Mouse (Mus musculus) cerebellum, adult 11-12 months (tissue): ENCODE measurements around the gene Vkorc1l1.

Source experiments
- DNase-seq: peaks from one replicate; pipeline ENCODE4 v3.0.0; 2022

The Vkorc1l1 gene

DNA sequence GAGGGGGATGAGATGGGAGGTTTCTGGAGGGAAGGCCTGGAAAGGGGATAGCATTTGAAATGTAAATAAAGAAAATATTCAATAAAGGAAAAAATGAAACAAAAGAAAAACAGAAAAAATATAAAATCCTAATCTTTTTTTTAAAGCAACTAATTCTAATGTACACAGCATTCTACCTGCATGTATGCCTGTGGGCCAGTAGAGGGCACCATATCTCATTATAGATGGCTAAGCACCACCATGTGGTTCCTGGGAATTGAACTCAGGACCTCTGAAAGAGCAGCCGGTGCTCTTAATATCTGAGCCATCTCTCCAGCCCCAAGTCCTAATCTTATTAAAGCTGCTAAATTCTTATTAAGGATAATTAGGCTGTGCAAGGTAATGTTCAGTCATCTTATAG is 65.6 kb downstream of the Vkorc1l1 start:
- no peak for DNase-seq

DNA sequence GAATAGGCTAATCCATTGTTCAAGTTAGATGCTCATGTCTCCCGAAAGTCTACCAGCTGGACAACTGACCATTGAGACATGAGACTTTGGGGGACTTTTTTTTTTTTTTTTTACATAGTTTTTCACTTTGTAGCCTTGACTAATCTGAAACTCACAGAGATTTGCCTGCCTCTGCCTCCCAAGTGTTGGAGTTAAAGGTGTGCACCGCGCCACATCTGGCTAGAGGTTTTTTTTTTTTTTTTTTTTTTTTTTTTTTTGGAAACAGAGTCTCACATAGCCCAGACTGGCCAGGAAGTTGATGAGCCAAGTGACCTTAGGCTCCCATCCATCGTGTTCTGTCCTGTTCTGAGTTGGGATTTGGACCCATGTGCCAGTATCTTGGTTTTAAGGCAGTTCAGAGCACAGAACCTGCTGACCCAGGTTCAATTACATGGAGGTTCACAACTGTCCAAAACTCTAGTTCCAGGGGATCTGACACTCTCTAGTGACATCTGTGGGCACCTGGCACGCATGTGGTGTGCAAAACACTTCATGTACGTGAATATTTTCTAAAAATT is 66.3 kb downstream of the Vkorc1l1 start:
- no peak for DNase-seq

DNA sequence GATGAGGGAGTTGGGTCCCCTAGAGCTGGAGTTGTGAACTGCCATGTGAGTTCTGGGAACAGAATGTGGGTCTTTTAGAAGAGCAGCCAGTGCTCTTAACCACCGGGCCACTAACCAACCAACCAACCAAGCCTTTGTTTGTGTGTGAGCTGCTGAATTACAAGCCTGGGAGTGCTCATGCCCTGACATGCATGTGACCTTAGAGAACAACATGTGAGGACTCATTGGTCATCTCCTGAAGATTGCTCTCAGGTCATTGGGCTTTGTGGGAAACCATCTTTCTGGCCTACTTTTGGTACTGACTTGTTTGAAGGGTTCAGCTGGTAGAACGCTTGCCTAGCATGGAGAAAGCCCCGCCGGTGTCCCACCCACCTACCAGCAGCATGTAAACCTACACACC is 68.0 kb downstream of the Vkorc1l1 start:
- no peak for DNase-seq

DNA sequence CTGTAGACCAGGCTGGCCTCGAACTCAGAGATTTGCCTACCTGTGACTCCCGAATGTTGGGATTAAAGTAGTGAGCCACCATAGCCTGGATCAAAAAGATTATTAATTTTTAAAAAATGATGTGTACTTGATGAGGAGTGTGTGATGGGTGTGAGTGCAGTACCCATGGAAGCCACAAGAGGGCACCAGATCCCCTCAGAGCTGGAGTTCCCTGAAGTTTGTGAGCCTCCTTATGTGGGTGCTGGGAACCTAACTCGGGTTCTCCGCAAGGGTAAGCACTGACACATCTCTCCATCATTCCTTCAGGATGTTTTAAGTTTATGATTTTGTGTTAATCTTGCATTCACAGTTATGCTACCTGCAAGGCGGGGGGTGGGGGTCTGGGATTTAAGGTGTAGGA is 69.2 kb downstream of the Vkorc1l1 start:
- DNase-seq: no peak

- DNase-seq: no peak
These were observed 73.3 kb downstream of the Vkorc1l1 start for GRCm38 (mm10) chr5:130015104-130015503.

- DNase-seq: no peak
These were observed 77.7 kb downstream of the Vkorc1l1 start for GRCm38 (mm10) chr5:130019461-130019860.

DNA sequence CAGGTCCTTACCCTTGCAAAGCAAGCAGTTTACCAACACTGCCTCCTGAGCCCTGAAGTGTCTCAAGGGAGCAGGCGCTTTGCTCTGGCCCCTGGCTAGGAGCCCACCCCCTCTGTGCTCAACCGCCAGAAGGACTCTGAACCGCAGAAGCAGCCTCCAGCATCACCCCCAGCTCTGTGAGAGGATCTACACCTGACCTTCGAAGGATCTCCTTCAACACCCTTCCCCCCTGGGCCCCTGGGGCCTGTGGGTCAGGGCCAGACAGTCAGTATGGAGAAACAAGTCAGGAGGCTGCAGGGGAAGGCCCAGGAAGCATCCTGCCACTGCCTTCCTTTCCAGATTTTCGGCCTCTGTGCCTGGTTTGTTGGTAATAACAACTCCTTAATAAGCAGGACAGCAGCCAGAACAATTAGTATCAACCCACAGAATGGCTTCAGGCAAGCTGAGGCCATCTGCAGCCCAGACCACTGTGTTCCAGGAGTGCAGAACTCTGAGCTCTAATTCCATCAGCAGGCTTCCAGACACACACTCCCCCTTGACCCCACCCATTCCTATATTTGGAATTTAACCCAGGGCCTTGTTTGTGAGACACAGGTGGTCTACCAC is 79.7 kb downstream of the Vkorc1l1 start:
- DNase-seq: no peak

DNA sequence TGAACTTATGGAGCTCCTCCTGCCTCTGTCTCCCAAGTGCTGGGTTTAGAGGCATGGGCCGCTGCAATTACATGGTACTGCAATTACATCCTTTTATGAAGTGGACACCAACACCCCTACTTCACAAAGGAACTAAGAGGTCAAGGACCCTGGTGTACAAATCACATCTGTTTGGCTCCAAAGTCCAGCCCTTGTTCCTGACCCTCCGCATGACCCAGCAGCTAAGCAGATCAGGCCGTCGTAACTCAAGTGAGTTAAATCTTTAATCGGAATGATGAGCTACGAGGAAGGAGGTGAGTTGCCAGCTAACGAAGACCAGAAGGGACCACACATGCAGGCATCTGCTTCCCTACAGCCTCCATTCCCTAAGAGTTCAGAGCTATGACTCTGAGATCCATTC is 80.6 kb downstream of the Vkorc1l1 start:
- no peak for DNase-seq

GRCm38 (mm10) chr5:130023067-130023766 is 81.4 kb downstream of the Vkorc1l1 start:
- no peak for DNase-seq

GRCm38 (mm10) chr5:130023767-130024539 is 82.2 kb downstream of the Vkorc1l1 start:
- peak; percentile 77 for DNase-seq

DNA sequence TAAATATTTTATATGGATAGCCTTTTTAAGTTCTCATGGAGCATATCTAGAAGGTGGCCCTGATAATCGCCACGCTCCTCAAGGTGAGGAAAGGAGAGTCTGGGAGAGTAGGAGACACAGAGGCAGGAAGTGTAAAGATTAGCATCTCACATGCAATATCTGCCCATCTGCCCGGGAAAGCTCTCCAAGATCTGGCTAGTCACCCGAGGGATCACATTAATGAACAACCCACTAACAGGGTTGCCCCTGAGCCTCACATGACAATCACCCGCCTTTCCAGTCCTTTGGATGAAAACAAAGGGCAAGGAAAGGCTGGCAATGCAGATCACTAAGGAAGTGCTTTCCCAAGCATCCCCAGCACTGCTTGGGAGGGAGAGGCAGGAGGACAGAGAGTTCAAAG is 85.4 kb downstream of the Vkorc1l1 start:
- no peak for DNase-seq

- no peak for DNase-seq
These were observed 85.9 kb downstream of the Vkorc1l1 start for GRCm38 (mm10) chr5:130027696-130028095.

GRCm38 (mm10) chr5:130029142-130029897 is 87.5 kb downstream of the Vkorc1l1 start, which contains the start of the genes Asl and Crcp:
TSS of gene Asl (minus strand) at chr5:130029247.
TSS of gene Crcp (plus strand) at chr5:130029290.
- peak; percentile 84 for DNase-seq

- no peak for DNase-seq
These were observed 89.9 kb downstream of the Vkorc1l1 start for GRCm38 (mm10) chr5:130031410-130032390.

DNA sequence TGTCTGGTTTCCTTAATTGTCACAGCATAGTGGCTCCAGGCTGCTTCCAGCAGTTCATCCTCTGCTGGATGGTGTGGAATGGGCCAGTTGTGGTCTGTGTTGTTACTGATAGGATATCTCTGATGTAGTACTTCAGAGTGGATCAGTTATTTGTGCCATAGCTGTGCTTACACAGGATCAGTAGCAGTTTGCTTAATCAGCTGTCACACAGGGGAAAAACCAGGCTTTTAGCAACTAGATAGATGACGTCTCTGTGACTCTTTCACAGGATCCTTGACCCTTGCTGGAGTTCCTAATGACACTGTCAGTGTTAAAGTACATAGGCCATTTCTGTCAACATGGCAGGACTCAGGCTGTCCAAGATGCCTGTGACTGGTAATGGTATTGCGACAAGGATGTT is 92.1 kb downstream of the Vkorc1l1 start:
- no peak for DNase-seq
